Mouse (Mus musculus) hindbrain, embryonic 14.5 days (tissue): ENCODE data around the gene Afg3l1. TPM values are rescaled to one million over a fixed set of nuclear protein-coding genes. Genes with fewer than 3 reads are reported as not detected.
A peak's percentile ranks its signal among the peaks of the same experiment; 100 is the strongest.
"Not testable (repeated sequence)": the region's sequence is repeated elsewhere in the genome, so short reads cannot be mapped to it uniquely, and the experiment has no call there.

ENCODE experiments used
- ATAC-seq: fragments of 200-750 bp; cut with Nextera tagmentation; 2 replicates; pipeline ENCODE4 v1.8.0; 2017; ENCODE audit warnings: moderate number of reproducible peaks, mild to moderate bottlenecking, moderate TSS enrichment, moderate library complexity; ENCODE audit not compliant: low FRiP score
- DNase-seq: peaks from one replicate; pipeline ENCODE4 v3.0.0-alpha.2; 2015; ENCODE audit warnings: low spot score
- H3K27ac ChIP-seq: fragments of 300-500 bp; sonication (generic); 2 replicates; pipeline ENCODE4 v1.5.1; 2014; ENCODE audit warnings: mild to moderate bottlenecking, moderate library complexity
- H3K27me3 ChIP-seq: fragments of 300-500 bp; sonication (generic); 2 replicates; pipeline ENCODE4 v1.6.1; 2014; ENCODE audit warnings: mild to moderate bottlenecking, low read length, mixed read lengths; ENCODE audit not compliant: control insufficient read depth, insufficient read depth
- H3K36me3 ChIP-seq: fragments of 300-500 bp; sonication (generic); replicated peaks from 2 replicates; pipeline ENCODE4 v1.6.1; 2014; ENCODE audit not compliant: control insufficient read depth, insufficient read depth
- H3K4me1 ChIP-seq: fragments of 300-500 bp; sonication (generic); replicated peaks from 2 replicates; pipeline ENCODE4 v1.6.1; 2014; ENCODE audit warnings: antibody characterized with exemption, low read length, mixed read lengths; ENCODE audit not compliant: control insufficient read depth, insufficient read depth
- H3K4me2 ChIP-seq: fragments of 300-500 bp; sonication (generic); replicated peaks from 2 replicates; pipeline ENCODE4 v1.6.1; 2014; ENCODE audit warnings: mild to moderate bottlenecking, moderate library complexity
- H3K4me3 ChIP-seq: fragments of 300-500 bp; sonication (generic); replicated peaks from 2 replicates; pipeline ENCODE4 v1.5.1; 2014; ENCODE audit warnings: mild to moderate bottlenecking, low read length
- H3K9ac ChIP-seq: fragments of 300-500 bp; sonication (generic); 2 replicates; pipeline ENCODE4 v1.6.1; 2014
- H3K9me3 ChIP-seq: fragments of 300-500 bp; sonication (generic); 2 replicates; pipeline ENCODE4 v1.6.1; 2016; ENCODE audit warnings: low read length; ENCODE audit not compliant: control insufficient read depth
- WGBS: fragments of 180-500 bp; shearing (Covaris S2); extraction: QIAGEN DNeasy Blood & Tissue Kit; methylation state at CpG from one replicate; pipeline ENCODE4 v1.1.7; 2014; 5-methylcytosine and 5-hydroxymethylcytosine counted together
- polyA plus RNA-seq: library from polyadenylated mRNA; unstranded; fragments of >200 nt; fragmentation: Nextera tagmentation; extraction: Ambion mirVana; gene quantifications from 2 replicates; pipeline ENCODE4 v1.2.1, GENCODE M21; 2014

The Afg3l1 gene
- polyA plus RNA-seq, result 31.6 and 36.5 TPM in 2 replicates

- under 1% methylated on average over 54 of the region's 58 CpGs for WGBS
- peak; percentile 93 for ATAC-seq
- Histone ChIP-seq H3K27ac (peak within 1 kb of the TSS; percentile 99), H3K4me3 (peak within 1 kb of the TSS; percentile 88), H3K27me3 (no peaks in the 10 kb centered on the region), H3K4me2 (peak within 1 kb of the TSS; percentile 94), H3K9ac (peak within 1 kb of the TSS; percentile 89), H3K9me3 (no peaks in the 10 kb centered on the region), H3K36me3 (peaks cover 26% of the 10 kb centered on the region), H3K4me1 (peaks cover 16% of the 10 kb centered on the region)
- DNase-seq, result peak; percentile 92
Measured at GRCm38 (mm10) chr8:123477737-123478258, at the start of gene Afg3l1. Afg3l1 (plus strand) TSS chr8:123477903.

- Histone ChIP-seq H3K4me3 (no peak overlapping the region), H3K27me3 (no peaks in the 10 kb centered on the region), H3K9me3 (peaks cover 51% of the 10 kb centered on the region), H3K36me3 (peaks cover 2% of the 10 kb centered on the region; the same call in 1 of the 2 replicates), H3K27ac (no peak overlapping the region), H3K9ac (no peak overlapping the region), H3K4me2 (no peak overlapping the region), H3K4me1 (no peaks in the 10 kb centered on the region)
- DNase-seq (no peak), ATAC-seq (no peak)
- 97% methylated on average over 29 of the region's 29 CpGs for WGBS
Measured at GRCm38 (mm10) chr8:123428343-123428893, 49.3 kb upstream of the Afg3l1 start.

GRCm38 (mm10) chr8:123428939-123429721 lies 48.6 kb upstream of the Afg3l1 start:
- ATAC-seq (no peak), DNase-seq (no peak)
- H3K4me1 ChIP-seq, result no peaks in the 10 kb centered on the region
- H3K36me3 ChIP-seq, result no peaks in the 10 kb centered on the region
- no peaks in the 10 kb centered on the region for H3K27me3 ChIP-seq
- H3K4me3 ChIP-seq, result no peak overlapping the region
- H3K9ac ChIP-seq, result no peak overlapping the region
- H3K4me2 ChIP-seq, result no peak overlapping the region
- 95% methylated on average over 23 of the region's 23 CpGs for WGBS
- no peak overlapping the region for H3K27ac ChIP-seq
- H3K9me3 ChIP-seq, result peaks cover 51% of the 10 kb centered on the region

GRCm38 (mm10) chr8:123429722-123430013 lies 48.0 kb upstream of the Afg3l1 start:
- not testable (repeated sequence) for H3K4me3 ChIP-seq, H3K4me1 ChIP-seq, DNase-seq, H3K27ac ChIP-seq, H3K4me2 ChIP-seq, H3K36me3 ChIP-seq, ATAC-seq, H3K27me3 ChIP-seq, H3K9ac ChIP-seq
- peaks cover 51% of the 10 kb centered on the region for H3K9me3 ChIP-seq
- 98% methylated on average over 15 of the region's 15 CpGs for WGBS

GRCm38 (mm10) chr8:123430936-123431335 lies 46.8 kb upstream of the Afg3l1 start:
- peaks cover 51% of the 10 kb centered on the region for H3K9me3 ChIP-seq
- not testable (repeated sequence) for H3K4me3 ChIP-seq, H3K27ac ChIP-seq, ATAC-seq, H3K36me3 ChIP-seq, H3K4me1 ChIP-seq, H3K27me3 ChIP-seq, H3K4me2 ChIP-seq, H3K9ac ChIP-seq, DNase-seq
- 96% methylated on average over 7 of the region's 8 CpGs for WGBS

- ATAC-seq (no peak), DNase-seq (no peak)
- no peak overlapping the region for H3K4me2 ChIP-seq
- no peak overlapping the region for H3K4me3 ChIP-seq
- peaks cover 45% of the 10 kb centered on the region for H3K9me3 ChIP-seq
- no peaks in the 10 kb centered on the region for H3K4me1 ChIP-seq
- H3K36me3 ChIP-seq, result no peaks in the 10 kb centered on the region
- H3K27ac ChIP-seq, result no peak overlapping the region
- no peaks in the 10 kb centered on the region for H3K27me3 ChIP-seq
- H3K9ac ChIP-seq, result no peak overlapping the region
- WGBS, result 96% methylated on average over 25 of the region's 25 CpGs
Measured at GRCm38 (mm10) chr8:123431616-123432365, 45.9 kb upstream of the Afg3l1 start.

GRCm38 (mm10) chr8:123432381-123432780 lies 45.3 kb upstream of the Afg3l1 start:
- Histone ChIP-seq H3K4me3 (no peak overlapping the region), H3K27me3 (no peaks in the 10 kb centered on the region), H3K36me3 (no peaks in the 10 kb centered on the region), H3K4me1 (no peaks in the 10 kb centered on the region), H3K27ac (no peak overlapping the region), H3K4me2 (no peak overlapping the region), H3K9ac (no peak overlapping the region), H3K9me3 (peaks cover 40% of the 10 kb centered on the region)
- no peak for ATAC-seq
- WGBS, result 97% methylated on average over 16 of the region's 16 CpGs
- no peak for DNase-seq

- peaks cover 29% of the 10 kb centered on the region for H3K9me3 ChIP-seq
- not testable (repeated sequence) for DNase-seq, H3K27ac ChIP-seq, H3K4me2 ChIP-seq, H3K36me3 ChIP-seq, H3K27me3 ChIP-seq, H3K4me3 ChIP-seq, ATAC-seq, H3K4me1 ChIP-seq, H3K9ac ChIP-seq
- WGBS, result 97% methylated on average over 42 of the region's 47 CpGs
Measured at GRCm38 (mm10) chr8:123433241-123433974, 44.3 kb upstream of the Afg3l1 start.

- Histone ChIP-seq H3K4me1 (peaks cover 8% of the 10 kb centered on the region), H3K27ac (no peak overlapping the region), H3K27me3 (no peaks in the 10 kb centered on the region), H3K9ac (no peak overlapping the region), H3K36me3 (no peaks in the 10 kb centered on the region), H3K4me2 (no peak overlapping the region), H3K4me3 (no peak overlapping the region), H3K9me3 (no peaks in the 10 kb centered on the region)
- 93% methylated on average over 2 of the region's 2 CpGs for WGBS
- DNase-seq, result no peak
- no peak for ATAC-seq
Measured at GRCm38 (mm10) chr8:123441788-123442187, 35.9 kb upstream of the Afg3l1 start.
